Mouse (Mus musculus) cerebellum, adult (tissue): ENCODE data around the gene Map3k5.

Experiments used
- ATAC-seq: cut with Nextera tagmentation; 2 replicates; pipeline ENCODE4 v1.9.2; 2017; ENCODE audit warnings: mild to moderate bottlenecking, moderate library complexity, mixed read lengths; ENCODE audit not compliant: insufficient number of reproducible peaks, low FRiP score, low TSS enrichment

Map3k5 gene

DNA sequence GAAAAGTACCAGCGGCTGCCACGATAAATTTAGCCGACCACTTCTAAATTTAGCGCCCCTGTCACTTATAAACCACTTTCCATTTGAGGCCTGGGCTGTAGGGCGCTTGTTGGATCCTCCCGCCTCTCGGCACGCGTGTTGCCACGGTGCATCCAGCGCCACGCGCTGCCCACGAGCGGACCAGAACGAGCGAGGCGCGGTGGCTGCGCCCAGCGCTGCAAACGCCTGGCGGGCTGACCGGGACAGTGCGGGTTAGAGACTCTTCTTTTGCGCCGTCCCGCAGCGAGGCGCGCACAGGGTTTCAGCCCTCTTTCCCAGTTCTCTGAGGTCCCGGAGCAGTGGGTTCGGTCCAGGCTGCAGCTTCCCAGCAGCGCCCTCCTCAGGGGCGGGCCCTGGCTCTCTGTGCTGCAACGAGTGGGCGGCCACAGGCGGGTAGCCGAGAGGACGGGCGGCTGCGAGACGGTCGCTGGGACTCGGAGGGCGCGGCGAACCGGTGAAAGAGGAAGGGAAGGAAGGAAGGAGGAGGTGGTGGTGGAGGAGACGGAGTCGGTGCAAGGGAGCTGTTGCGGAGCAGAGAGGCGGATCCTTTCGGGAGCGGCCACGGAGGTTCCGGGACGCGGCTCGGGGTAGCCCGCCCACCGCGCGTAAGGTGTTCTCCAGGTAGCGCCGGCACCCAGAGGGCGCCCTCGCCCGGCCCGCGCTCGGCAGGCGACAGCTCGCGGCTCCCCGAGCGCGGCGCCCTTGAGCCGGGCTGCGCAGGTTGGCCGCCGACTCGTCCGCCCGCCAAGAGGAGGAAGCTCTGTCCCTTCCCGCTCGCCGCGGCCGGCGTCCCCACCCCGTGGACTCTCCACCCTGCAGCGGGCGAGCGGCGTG is 525 bp upstream of the Map3k5 start:
- ATAC-seq: peak; percentile 87

DNA sequence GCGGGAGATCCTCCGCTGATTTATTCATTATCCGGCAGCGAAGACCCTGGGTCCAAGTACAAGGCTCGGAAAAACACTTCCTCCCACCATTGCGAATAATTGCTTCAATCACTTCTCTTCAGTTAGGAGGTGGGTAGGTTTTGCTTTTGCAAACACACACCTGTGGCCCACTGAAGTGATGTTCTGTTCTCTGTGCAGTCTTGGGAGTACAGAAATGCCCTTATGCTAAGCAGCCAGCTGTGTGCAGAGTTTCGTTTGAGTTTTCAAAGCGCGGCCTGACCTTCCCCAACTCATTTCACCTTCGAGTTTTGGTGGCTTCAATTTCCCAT is 987 bp downstream of the Map3k5 start:
- ATAC-seq: no peak

DNA sequence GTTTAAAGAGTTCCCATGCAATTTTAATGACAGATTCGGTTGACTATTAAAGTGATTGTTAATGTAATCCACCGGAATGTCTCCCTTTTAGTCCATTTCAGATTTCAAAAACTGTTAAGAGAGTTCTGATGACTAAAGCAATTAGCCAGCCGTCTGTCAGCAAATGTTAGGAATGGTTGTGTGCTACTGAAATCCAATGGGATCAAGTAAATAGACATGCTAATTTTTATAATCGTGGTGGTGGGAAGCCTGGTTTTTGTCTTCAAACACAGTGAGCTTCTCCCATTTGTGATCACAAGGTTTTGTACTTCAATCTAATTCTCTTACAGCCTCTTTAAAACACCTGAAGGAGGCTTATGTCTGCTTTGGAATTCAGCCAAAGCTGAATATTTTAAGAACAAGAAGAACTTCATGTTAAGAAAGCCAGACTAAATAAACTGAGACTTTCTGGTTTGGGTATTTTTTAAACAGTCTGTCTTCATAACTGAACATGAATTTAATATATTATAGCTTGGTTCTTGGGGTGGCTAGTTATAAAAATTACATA is 1.6 kb downstream of the Map3k5 start:
- ATAC-seq: no peak

DNA sequence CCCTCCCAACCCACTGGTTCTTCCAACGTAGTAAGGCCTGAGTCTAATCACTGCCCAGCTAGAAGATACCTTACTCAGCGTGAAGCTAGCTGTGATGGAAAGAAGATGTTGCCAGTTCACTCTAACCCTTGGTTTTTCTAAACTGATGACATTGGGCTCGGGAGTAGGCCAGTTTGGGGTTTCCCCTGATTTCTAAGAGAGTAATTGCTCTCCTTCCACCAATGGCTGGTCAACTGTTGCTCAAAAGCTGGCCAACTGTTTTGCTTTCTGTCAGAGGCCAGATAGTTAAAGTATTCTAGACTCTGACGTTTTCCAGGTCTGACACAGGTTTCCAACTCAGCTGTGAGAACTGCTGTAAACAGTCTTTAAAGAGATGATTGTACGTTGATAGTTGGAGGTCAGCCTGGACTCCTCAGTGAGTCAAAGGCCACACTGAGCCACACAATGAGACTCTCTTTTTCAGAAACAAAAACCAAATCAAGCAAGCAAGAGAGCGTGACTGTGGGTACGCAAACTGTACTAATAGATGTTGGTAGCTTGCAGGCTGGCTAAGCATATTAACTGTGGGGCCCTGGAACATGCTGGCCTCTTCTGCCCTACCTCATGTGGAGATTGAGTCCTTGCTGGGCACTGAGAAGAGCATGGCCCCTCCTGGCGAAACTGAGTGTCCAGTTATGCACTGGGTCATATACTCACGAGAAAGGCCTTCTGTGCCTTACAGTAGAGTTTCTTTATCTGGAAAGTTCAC is 2.9 kb downstream of the Map3k5 start:
- ATAC-seq: no peak

DNA sequence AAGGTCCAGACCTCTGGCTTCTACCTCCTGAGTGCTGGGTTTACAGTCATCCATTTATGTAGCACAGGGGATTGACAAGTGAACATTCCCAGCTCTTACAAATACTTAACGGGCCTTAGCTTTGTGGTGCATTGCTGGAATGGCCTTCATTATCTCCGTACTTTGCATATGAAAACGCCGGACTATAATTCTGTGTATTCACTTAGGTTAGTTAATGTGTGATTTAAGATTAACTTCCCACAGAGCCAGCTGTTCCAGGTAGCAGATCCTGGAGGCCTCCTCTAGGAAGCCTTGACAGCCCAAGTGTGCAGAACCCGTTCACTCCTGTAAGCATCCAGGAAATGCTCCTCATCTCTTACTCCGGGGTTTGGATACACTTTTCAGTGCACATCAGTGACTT is 4.5 kb downstream of the Map3k5 start:
- no peak for ATAC-seq

DNA sequence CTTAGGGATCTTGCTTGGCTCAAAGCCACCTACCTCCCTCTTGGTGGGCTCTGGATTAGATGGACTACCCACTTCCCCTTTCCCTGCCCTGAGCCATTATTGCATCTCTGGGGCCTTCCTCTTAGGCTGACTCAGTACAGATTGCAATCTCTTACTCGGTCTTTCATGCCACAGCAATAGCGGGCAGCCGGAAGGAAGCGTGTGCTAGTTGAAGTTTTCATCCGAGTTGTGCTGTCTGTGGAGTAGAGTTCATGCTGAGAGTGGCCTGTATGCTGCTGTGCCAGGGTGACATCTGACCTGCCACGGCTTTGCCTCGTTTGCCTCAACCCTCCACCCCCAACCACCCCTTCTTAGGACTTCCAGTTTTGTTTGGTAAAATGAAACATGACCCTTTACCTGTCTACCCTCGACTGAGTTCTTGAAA is 5.0 kb downstream of the Map3k5 start:
- ATAC-seq: no peak

DNA sequence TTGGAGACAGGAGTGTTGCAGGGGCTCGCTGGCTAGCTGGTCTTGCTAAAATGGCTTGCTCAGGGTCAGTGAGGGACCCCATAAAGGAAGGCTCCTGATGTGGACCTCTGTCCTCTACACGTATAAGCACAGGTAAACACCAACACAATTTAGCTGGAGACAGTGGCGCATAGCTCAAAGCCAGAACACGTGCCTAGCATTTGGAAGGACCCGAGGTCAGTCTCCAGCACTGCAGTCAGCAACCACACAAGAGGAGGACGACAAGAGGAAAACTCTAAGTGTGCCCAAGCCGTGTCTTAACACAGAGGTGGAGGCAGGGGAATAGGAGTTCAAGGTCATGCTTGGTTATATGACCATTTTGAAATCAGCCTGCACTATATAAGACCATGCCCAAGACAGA is 5.9 kb downstream of the Map3k5 start:
- no peak for ATAC-seq

DNA sequence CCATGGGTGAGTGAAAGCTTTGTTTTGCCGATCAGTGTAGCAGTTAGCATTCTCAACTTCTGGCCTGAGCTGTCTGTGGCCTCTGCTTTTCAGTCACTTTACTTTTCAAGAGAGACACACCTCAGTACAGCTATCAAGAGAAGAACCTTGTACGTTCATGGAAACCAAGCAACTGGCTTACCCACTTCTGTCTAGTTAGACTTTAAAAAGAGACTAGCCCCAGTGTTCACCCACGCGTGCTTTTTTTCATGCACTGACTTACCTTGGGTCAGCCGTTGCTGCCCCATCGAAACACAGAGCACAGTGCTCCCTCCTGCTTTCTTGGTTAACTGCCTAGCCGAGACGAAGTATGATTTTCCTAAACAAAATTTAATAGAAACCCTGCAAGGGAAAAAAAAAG is 6.4 kb downstream of the Map3k5 start:
- no peak for ATAC-seq

DNA sequence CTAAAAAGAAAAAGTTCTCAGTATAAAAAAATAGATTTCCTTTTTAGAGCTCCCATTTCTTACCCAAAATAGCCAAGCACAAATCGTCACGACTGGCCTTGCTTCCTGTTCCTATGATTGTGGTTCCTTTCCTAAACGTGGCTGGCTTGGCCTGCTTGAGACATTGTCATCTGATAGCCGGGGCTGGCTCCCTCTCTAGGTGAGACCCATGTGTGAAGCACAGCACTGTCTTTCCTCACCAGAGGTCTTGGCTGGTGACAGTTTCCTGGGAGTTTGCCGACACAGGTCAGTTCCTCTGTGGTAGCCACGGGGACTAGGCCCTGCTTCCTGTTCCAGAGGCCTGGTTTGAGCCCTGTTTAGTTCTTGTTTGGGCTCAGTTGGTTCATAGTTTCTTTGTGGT is 6.8 kb downstream of the Map3k5 start:
- ATAC-seq: no peak

DNA sequence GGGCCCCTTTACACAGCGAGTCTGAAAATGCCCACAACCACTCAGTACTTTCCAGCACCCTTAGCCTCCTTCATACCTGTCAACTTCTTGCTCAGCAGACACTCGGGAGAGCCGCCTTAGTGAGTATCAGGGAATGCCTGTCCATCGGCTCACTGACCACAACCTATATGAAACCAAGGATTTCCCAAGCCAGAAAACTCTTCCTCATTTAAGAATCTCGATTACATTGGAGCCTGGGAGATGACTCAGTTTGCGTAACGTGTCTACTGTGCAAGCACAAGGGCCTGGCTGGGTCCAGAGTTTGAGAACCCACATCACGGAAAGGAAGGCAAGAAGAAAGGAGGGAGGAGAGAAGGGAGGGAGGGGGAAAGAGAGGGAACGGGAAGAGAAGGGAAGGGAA is 7.6 kb downstream of the Map3k5 start:
- no peak for ATAC-seq

DNA sequence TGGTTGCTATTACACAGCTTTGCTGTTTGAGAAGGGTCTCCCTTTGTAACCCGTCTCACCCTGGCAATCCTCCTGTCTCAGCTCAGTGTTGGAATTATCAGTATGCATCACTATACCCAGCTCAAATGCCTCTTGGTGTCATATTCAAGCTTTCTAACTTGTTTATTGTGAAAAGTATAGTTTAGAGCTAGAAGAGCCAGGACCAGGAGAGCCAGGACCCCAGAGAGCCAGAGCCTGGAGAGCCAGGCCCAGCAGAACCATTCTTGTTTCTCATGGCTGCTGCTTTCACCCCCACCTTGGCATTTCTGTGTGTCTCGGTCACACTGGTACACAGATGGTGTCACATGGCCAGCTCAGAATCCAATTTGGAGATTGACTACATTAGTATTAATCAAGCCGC is 8.3 kb downstream of the Map3k5 start:
- no peak for ATAC-seq

DNA sequence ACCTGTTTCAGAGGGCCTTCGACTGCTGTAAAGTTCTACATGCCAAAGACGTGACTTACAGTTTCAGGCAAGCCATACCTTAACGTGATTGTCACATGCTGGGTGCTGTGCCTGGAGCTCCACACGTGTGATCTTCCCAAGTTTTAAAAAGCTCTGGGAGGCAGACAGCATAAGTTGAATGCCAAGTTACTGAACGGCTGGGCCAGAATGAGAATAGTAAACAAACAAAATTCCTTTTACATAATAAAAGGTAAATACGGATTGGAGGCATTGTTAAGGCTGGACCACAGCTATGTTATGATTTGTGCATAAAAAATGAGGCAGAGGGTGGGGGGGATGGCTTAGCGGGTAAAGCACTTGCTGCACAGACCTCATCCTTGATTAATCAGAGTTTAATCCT is 11.4 kb downstream of the Map3k5 start:
- ATAC-seq: no peak

DNA sequence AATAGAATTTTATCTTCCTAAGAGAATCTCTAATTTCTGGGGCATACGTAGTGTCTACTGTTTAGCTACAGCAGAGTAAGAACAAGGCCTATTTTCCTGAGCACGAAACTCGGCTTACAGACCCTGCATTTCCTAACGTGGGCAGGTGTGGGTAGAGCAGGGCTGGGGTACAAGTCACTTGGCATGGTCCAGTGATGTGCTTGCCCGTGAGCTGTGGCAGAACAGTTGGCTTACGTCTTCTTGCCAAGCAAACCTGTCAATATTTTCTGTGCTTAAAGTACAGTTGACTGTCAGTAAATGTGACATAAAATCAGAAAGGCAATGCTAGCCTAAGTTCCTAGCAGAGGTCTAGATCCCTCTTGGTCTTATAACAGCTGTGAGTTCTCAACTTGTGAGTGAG is 12.4 kb downstream of the Map3k5 start:
- ATAC-seq: no peak

DNA sequence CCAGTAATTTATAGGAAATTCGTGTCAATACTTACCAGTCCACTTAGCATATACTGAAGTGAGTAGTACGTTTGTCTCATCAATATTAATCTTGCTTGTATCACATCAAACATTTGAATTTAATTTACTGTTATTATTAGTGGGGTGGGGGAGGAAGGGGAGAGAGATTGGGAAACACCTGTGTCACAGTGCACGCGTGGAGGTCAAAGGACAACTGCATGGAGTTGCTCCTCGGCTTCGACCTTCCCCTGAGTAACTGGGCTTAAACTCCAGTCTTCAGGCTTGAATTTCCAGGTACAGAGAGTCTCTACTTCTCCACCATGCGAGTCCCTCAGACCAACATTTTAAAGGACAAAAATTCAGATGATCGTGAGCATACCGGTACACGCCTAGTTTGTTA is 13.2 kb downstream of the Map3k5 start:
- no peak for ATAC-seq

DNA sequence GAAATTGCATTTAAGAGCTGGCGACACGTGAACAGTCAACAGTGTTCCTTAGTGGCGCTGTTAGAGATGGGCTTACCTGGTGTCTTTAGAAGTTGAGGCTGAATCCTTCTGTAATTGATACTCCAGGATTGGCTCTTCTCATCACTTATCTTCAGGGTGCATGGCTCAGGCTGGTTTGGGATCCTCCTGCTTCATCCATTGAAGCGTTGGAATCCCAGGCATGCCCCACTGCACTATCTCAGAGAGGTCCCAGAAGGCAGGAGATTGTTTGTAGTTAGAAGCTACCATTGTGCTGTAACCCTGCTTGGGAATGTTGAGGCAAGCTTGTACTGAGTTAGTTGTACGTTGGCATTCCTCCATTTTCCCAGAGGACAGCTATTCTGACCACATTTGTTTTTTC is 13.6 kb downstream of the Map3k5 start:
- no peak for ATAC-seq

DNA sequence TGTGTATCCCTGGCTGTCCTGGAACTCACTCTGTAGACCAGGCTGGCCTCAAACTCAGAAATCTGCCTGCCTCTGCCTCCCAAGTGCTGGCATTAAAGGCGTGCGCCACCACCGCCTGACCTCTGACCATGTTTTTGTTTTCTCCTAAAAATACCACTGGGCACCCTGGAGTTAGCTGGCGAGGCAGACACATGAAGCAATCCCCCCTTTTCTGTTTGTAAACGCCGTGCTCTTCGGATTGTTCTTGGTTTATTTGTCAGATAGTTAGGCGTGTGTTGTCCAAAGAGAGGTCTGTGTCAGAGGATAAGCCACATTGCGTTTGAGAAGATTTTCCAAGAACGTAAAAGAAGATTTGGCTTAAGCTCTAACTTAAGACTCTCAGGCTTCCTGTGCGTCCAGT is 14.1 kb downstream of the Map3k5 start:
- ATAC-seq: no peak

DNA sequence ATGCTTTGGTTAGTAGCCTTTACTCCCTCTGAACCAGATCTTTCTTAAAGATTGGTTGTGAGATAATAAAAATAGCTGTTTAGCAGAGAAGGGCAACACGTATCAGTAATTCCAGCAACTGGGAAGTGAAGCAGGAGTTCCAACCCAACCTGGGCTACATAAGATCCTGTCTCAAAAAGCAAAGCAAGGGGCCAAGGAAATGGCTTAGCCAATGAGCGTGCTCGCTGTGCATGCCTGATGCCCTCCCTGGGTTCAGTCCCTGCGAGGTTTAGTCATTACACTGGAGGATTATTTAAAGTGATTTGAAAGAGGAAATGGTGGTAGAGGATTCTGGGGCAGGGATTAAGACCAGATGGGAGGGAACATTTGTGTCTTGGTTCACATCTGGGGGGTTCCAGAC is 14.8 kb downstream of the Map3k5 start:
- no peak for ATAC-seq

DNA sequence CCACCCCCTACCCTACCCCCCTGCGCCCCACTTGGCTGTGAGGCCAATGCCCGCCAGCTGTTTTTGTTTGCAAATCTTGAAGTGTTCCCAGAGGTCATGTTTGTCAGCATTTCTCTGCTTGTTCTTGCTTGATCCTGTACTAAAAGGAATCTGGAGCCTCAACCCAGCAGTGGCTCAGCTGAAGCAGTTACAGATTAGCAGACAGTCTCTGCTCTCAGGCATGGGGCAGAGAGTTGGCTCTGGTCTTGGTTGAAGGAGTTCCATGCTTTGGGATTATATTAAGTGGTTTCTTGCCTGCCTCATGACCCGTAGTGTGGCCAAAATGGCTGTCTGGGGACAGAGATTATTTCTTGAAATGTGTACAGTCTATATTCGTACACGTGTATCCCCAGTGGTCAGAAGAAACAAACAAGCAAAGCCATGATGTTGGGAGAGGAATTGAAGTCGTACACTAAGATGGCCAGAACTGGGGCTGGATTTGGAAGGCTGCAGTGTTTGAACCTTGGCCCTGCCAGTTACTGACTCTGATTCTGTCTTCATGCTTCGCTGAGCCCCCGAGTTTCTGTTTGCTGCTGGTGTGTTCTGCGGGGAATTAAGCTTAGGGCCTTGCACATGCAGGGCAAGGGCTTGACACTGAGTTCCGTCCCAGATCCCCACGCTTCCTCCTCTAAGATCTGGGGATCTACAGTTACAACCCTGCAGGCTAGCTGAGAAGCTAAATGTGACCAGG is 18.9 kb downstream of the Map3k5 start:
- no peak for ATAC-seq

DNA sequence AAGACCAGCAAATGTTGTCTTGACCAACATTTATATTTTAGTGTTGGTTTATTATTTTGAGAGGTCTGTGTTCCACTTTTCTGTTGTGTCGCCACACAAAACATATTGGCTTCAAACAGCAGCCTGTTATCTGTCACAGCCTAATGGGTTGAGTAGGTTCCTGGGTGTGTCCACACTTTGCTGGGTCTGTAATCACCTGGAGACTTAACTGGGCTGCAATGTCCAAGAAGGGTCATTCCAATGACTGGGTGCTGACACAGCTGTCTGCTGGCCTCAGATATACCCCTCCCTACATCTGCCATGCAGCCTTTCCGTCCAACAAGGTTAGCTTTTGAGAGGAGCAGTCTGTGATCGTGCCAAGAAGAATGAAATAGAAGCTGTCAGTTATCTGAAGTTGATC is 20.3 kb downstream of the Map3k5 start:
- ATAC-seq: no peak

DNA sequence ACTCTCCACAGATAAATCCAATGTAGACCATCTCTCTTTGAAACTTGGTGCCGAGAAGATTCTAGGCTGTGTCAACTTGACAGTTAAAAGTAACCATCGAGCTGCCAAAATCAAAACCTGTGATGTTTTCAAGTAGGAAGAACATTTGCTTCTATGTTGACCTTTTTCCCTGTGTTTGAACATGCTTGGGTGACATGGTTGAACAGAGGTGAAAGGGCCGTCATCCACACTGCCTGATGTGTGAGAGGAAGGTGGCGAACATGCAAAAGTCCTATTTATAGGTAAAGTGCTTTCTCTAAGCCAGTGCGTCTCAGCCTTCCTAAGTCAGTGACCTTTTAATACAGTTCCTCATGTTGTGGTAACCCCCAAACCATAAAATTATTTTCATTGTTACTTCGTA is 21.5 kb downstream of the Map3k5 start:
- no peak for ATAC-seq

DNA sequence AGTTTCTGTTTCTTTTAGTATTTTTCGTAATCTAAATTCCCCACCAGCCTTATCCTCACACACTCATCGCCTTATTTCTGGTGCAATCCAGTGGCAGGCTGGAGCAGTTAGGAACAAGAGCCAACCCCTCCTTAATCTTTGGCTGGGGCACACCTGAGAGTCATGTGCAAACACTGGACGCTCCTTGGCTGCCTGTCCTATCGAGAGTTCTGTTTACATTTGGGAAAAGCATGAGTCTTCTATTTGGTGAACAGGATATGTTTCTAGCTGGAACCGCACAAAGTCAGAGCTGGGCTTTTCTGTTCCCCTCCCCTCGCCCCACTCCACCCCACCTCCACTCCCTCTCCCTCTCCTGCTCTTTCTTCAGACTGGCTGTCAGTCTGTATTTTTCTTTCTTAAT is 22.5 kb downstream of the Map3k5 start:
- ATAC-seq: 0 out of 2 replicates have a peak, but pooled peaks have one; percentile 27
